Mouse (Mus musculus) embryonic facial prominence, embryonic 14.5 days (tissue): ENCODE results near the gene Gpc1. TPM values are rescaled to one million over a fixed set of nuclear protein-coding genes. Genes with fewer than 3 reads are reported as not detected.

ENCODE experiments used
- ATAC-seq: fragments of 200-750 bp; cut with Nextera tagmentation; 2 replicates; pipeline ENCODE4 v1.8.0; 2017; ENCODE audit warnings: low read depth, moderate number of reproducible peaks, moderate TSS enrichment
- DNase-seq: peaks from one replicate; pipeline ENCODE4 v3.0.0-alpha.2; 2015; ENCODE audit warnings: low spot score
- H3K27ac ChIP-seq: fragments of 300-500 bp; sonication (generic); replicated peaks from 2 replicates; pipeline ENCODE4 v1.5.1; 2014; ENCODE audit warnings: low read depth, mild to moderate bottlenecking, low read length, moderate library complexity
- H3K27me3 ChIP-seq: fragments of 300-500 bp; sonication (generic); replicated peaks from 2 replicates; pipeline ENCODE4 v1.6.1; 2014; ENCODE audit warnings: low read length; ENCODE audit not compliant: control insufficient read depth, insufficient read depth
- H3K36me3 ChIP-seq: fragments of 300-500 bp; sonication (generic); 2 replicates; pipeline ENCODE4 v1.6.1; 2014; ENCODE audit warnings: low read length, mixed read lengths; ENCODE audit not compliant: control insufficient read depth, insufficient read depth
- H3K4me1 ChIP-seq: fragments of 300-500 bp; sonication (generic); 2 replicates; pipeline ENCODE4 v1.6.1; 2014; ENCODE audit warnings: antibody characterized with exemption, low read length; ENCODE audit not compliant: control insufficient read depth, insufficient read depth
- H3K4me2 ChIP-seq: fragments of 300-500 bp; sonication (generic); 2 replicates; pipeline ENCODE4 v1.6.1; 2014; ENCODE audit warnings: low read depth, mild to moderate bottlenecking, low read length, moderate library complexity, mixed read lengths
- H3K4me3 ChIP-seq: fragments of 300-500 bp; sonication (generic); 2 replicates; pipeline ENCODE4 v1.5.1; 2014; ENCODE audit warnings: low read depth, mild to moderate bottlenecking, low read length
- H3K9ac ChIP-seq: fragments of 300-500 bp; sonication (generic); 2 replicates; pipeline ENCODE4 v1.6.1; 2014; ENCODE audit warnings: low read depth, mild to moderate bottlenecking, low read length, moderate library complexity, mixed read lengths
- H3K9me3 ChIP-seq: fragments of 300-500 bp; sonication (generic); 2 replicates; pipeline ENCODE4 v1.6.1; 2016; ENCODE audit warnings: low read length; ENCODE audit not compliant: control insufficient read depth
- WGBS: fragments of 180-500 bp; shearing (Covaris S2); extraction: QIAGEN DNeasy Blood & Tissue Kit; methylation state at CpG from one replicate; pipeline ENCODE4 v1.1.7; 2014; 5-methylcytosine and 5-hydroxymethylcytosine counted together
- microRNA counts: library from miRNA; unstranded; fragments of <30 nt; microRNA quantifications from one replicate; lab custom pipeline; 2017
- microRNA-seq: library from miRNA; unstranded; fragments of <30 nt; microRNA quantifications from one replicate; pipeline ENCODE4, GENCODE M21; 2016; ENCODE audit warnings: borderline number of aligned reads
- polyA plus RNA-seq: library from polyadenylated mRNA; unstranded; fragments of >200 nt; fragmentation: Nextera tagmentation; extraction: Ambion mirVana; gene quantifications from 2 replicates; pipeline ENCODE4 v1.2.1, GENCODE M21; 2014

The Gpc1 gene
- polyA plus RNA-seq, 1 experiment from 2014 or later, result 104 TPM

DNA sequence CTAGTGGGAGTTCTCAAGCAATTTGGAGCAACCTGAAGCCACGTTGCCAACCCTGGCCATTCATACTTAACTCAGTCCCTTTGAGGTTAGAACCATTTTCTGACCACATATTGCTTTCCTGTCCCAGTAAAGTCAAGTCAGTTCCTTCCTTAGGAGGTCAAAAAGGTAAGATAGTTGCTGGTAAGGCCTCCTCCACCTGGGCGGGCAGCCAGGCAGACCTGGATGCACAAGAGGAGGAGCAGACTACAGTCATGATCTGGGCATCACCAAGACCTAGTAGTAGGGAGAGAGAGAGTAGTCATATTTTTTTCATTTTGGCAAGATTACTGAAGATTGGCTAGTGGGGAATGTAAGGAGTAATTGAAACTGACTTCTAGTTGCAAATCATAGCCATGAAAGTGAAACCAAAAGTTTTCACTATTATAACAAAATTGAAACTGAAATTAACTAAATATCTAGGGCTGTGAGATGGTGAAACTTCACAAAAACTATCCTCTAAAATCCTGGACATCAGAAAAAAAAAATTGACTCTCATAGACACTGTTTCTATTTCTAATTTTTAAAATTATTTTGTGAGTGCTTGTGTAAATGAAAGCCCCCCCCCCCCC lies 74.4 kb downstream of the Gpc1 start:
- ATAC-seq (no peak), DNase-seq (no peak)
- no peaks in the 10 kb centered on the region for H3K36me3 ChIP-seq
- H3K27me3 ChIP-seq, result no peaks in the 10 kb centered on the region
- no peak overlapping the region for H3K9ac ChIP-seq
- H3K9me3 ChIP-seq, result no peaks in the 10 kb centered on the region
- peaks cover 12% of the 10 kb centered on the region for H3K4me1 ChIP-seq
- WGBS, result 82% methylated on average over 2 of the region's 2 CpGs
- no peak overlapping the region for H3K27ac ChIP-seq
- no peak overlapping the region for H3K4me3 ChIP-seq
- no peak overlapping the region for H3K4me2 ChIP-seq

DNA sequence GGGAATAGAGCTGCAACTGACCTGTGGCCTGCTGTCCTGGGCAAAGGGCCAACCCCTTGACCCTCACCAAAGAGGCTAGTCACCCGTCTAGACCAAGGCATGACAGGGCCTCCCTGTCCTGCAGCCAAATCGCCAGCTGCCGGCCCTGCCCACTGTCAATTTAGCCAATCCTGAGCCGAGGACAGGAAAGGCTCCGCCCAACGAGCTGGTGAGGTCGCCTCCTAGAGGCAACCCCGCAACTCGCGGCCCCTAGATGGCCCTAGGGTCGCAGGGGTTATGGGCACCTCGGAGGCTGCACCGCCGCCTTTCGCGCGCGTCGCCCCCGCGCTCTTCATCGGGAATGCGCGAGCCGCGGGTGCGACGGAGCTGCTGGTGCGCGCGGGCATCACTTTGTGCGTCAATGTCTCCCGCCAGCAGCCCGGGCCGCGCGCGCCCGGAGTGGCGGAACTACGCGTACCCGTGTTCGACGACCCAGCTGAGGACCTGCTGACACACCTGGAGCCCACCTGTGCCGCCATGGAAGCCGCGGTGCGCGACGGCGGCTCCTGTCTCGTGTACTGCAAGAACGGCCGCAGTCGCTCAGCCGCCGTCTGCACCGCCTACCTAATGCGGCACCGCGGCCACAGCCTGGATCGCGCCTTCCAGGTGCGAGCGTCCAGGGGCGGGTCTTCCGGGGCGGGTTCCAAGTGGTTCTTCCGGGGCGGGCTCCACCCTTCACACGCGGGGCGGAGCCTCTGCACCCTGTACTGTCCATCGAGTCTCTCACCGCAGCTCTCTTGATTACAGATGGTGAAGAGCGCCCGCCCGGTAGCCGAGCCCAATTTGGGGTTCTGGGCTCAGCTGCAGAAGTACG lies 75.6 kb downstream of the Gpc1 start, which contains the start of gene Dusp28:
Gene Dusp28, plus strand, starts transcription at position 203 of the 853 bp plus-strand sequence.
- 1% methylated on average over 39 of the region's 81 CpGs for WGBS
- no peaks in the 10 kb centered on the region for H3K9me3 ChIP-seq
- peak; percentile 94 for DNase-seq
- no peaks in the 10 kb centered on the region for H3K27me3 ChIP-seq
- H3K27ac ChIP-seq, result peak within 1 kb of the TSS; percentile 89
- H3K36me3 ChIP-seq, result no peaks in the 10 kb centered on the region
- ATAC-seq, result peak; percentile 90
- H3K9ac ChIP-seq, result peak within 1 kb of the TSS; percentile 75
- H3K4me1 ChIP-seq, result peaks cover 13% of the 10 kb centered on the region
- H3K4me3 ChIP-seq, result peak within 1 kb of the TSS; percentile 87
- H3K4me2 ChIP-seq, result peak within 1 kb of the TSS; percentile 76

DNA sequence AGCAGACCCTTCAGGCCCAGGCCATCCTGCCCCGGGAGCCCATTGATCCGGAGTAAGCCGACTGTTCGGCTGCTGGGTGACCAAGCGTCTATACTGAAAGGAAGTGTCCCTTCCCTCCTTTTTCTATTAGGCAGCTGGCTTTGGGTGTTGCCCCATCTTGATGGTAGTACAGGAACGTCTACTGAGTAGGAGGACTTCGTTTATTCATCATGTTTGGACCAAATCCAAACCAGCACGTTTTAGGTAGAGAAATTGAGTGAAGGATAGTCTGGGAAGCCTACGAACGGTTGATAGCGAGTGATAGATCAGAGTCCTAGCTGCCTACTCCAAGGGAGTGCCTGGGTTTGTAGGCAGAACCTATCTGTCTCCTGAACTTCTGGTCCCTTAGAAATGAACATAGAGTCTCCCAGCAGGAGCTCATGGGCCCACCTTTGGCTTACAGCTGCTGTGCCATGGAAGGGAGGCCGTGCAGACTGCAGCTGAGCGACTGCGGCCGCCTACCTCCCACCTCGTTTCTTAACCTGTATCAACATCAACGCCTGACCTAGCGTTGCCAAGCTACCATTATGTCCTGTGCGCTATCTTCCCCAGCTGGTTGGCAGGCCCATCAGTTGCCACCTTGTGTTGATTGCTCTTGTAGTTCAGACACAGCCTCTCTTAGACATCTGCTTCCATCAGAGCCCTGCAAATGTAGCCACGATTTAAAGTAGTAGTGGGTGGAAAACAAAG lies 76.4 kb downstream of the Gpc1 start:
- Histone ChIP-seq H3K9ac (peak overlapping the region; percentile 75), H3K4me3 (peak overlapping the region; percentile 87), H3K27me3 (no peaks in the 10 kb centered on the region), H3K9me3 (no peaks in the 10 kb centered on the region), H3K36me3 (no peaks in the 10 kb centered on the region), H3K27ac (peak overlapping the region; percentile 89), H3K4me2 (peak overlapping the region; percentile 76), H3K4me1 (peaks cover 21% of the 10 kb centered on the region)
- 50% methylated on average over 20 of the region's 20 CpGs for WGBS
- ATAC-seq (no peak), DNase-seq (no peak)

DNA sequence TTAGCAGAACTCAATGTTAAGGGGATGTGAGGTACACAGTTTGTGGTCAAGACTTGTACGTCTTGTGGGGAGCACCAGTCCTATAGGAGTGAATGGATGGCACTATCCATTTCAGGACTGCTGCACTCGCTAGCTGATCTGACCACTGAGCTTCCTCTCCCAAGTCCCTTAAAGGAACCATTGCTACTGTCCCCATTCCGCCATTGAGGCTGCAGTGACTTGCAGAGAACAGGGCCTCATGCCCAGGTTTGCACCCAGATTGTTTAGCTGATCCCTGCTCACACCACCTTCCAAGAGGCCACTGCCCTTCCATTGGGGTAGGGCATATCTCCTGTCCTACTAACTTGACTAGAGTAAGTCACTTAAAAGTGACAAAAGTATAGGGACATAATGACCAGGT lies 77.2 kb downstream of the Gpc1 start:
- Histone ChIP-seq H3K36me3 (no peaks in the 10 kb centered on the region), H3K4me2 (no peak overlapping the region), H3K4me3 (no peak overlapping the region), H3K9ac (no peak overlapping the region), H3K9me3 (no peaks in the 10 kb centered on the region), H3K27me3 (no peaks in the 10 kb centered on the region), H3K4me1 (peaks cover 24% of the 10 kb centered on the region), H3K27ac (no peak overlapping the region)
- no peak for DNase-seq
- WGBS, result 91% methylated on average over 3 of the region's 3 CpGs
- no peak for ATAC-seq

DNA sequence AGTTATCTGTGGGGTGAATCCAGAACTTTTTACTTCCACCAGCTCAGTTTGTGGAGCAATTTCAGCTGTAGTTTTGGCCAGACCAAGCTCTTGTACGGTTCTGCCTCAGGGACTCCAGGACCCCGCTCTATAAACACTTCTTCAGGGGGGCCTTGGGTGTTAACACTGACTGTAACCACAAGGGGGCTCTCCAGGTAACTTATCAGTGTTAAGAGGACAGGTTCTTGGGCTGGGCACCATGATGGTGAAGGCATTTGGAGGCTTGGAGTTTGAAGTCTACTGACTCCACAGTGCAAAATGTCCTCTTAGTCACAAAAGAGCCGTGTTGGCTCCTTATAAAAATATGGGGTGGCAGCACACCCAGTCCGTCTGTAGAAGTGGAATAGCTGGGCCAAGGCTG lies 77.6 kb downstream of the Gpc1 start:
- Histone ChIP-seq H3K4me3 (no peak overlapping the region), H3K4me1 (peaks cover 24% of the 10 kb centered on the region), H3K27me3 (no peaks in the 10 kb centered on the region), H3K9ac (no peak overlapping the region), H3K36me3 (peaks cover under 1% of the 10 kb centered on the region; the same call in 1 of the 2 replicates), H3K4me2 (no peak overlapping the region), H3K9me3 (no peaks in the 10 kb centered on the region), H3K27ac (no peak overlapping the region)
- DNase-seq (peak; percentile 47), ATAC-seq (no peak)
- 73% methylated on average over 4 of the region's 4 CpGs for whole genome bisulfite sequencing

MicroRNA genes within 50 kb of the gene (microRNA counts, 519-probe panel; counts per million panel counts)
- microRNA mmu-miR-149 (lab: Ali Mortazavi, UCI), result 3,115 counts per million, percentile 74 among the panel's probes with 10 or more counts

Small RNAs within 50 kb of the gene (microRNA-seq; reads per million reads assigned to microRNA genes)
- 5,851 reads per million, percentile 91 among the genes with 10 or more reads in this experiment for gene Mir149

Other genes starting within 250 kb of the Gpc1 start
- not detected in 2 replicates for gene Olfr1412, start 245.9 kb upstream of the Gpc1 start, polyA plus RNA-seq
- not detected in 2 replicates for gene Olfr1411, start 237.2 kb upstream of the Gpc1 start, polyA plus RNA-seq
- not detected in 2 replicates for gene Olfr1410, start 225.9 kb upstream of the Gpc1 start, polyA plus RNA-seq
- gene Olfr12, start 213.9 kb upstream of the Gpc1 start, polyA plus RNA-seq, result 0.07 TPM in 1 of 2 replicates, not detected in the other
- gene Cops9, start 189.7 kb upstream of the Gpc1 start, polyA plus RNA-seq, result 425 and 478 TPM in 2 replicates
- gene Otos, start 182.8 kb upstream of the Gpc1 start, polyA plus RNA-seq, result 0.12 and 0.51 TPM in 2 replicates
- gene Ankmy1, start 71.3 kb downstream of the Gpc1 start, polyA plus RNA-seq, result 0.68 and 0.73 TPM in 2 replicates
- gene Dusp28, start 75.3 kb downstream of the Gpc1 start, polyA plus RNA-seq, result 7.0 and 7.2 TPM in 2 replicates
- gene Rnpepl1, start 79.1 kb downstream of the Gpc1 start, polyA plus RNA-seq, result 32.9 and 33.9 TPM in 2 replicates
- 24.4 and 28.2 TPM in 2 replicates for gene Capn10, start 102.7 kb downstream of the Gpc1 start, polyA plus RNA-seq
- gene Gpr35, start 119.2 kb downstream of the Gpc1 start, polyA plus RNA-seq, result 0.52 and 1.5 TPM in 2 replicates
- not detected in 2 replicates for gene Aqp12, start 174.7 kb downstream of the Gpc1 start, polyA plus RNA-seq